Mouse (Mus musculus) lung, postnatal 25 days (tissue): ENCODE measurements around the gene Rfc1.
"Not testable (repeated sequence)": the region's sequence is repeated elsewhere in the genome, so short reads cannot be mapped to it uniquely, and the experiment has no call there.

Experiments
- DNase-seq: peaks from one replicate; pipeline ENCODE4 v3.0.0; 2022; ENCODE audit warnings: low spot score

Rfc1 gene

DNA sequence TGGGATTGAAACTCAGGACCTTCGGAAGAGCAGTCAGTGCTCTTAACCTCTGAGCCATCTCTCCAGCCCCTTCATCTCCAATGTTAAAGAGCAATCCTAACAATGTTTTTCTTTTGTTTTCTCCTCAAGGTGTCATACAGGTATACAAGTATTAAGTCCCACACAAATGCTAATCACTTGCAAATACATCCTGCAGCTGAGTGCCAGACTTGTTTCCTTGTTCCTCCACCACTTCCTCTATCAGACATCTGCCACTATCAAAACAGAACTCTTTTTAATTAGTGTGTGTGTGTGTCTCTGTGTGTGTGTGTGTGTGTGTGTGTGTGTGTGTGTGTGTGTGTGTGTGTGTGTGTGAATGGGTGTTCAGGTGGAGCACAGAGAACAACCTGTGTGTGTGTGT, 35.8 kb downstream of the Rfc1 start:
- DNase-seq: not testable (repeated sequence)

- DNase-seq: no peak
Observed at GRCm38 (mm10) chr5:65298167-65298950, 37.1 kb downstream of the Rfc1 start.

GRCm38 (mm10) chr5:65294270-65294669, 41.2 kb downstream of the Rfc1 start:
- no peak for DNase-seq

- no peak for DNase-seq
Observed at GRCm38 (mm10) chr5:65293627-65294026, 41.8 kb downstream of the Rfc1 start.

- not testable (repeated sequence) for DNase-seq
Observed at GRCm38 (mm10) chr5:65289009-65289408, 46.5 kb downstream of the Rfc1 start.

GRCm38 (mm10) chr5:65287751-65288701, 47.4 kb downstream of the Rfc1 start:
- no peak for DNase-seq

DNA sequence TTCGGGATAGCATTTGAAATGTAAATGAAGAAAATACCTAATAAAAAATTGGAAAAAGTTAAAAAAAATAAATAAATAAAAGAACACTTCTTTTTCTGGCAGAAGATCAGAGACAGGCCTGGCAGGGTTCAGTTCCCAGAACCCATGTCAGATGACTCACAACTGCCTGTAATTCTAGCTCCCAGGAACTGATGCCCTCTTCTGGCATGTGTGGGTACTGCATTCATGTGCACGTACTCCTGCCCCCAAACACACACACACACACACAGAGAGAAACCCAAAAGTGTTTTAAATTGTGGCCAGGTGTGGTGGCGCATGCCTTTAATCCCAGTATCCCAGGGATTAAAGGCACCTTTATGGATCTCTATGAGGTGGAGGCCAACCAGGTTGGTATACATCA, 51.3 kb downstream of the Rfc1 start:
- no peak for DNase-seq

GRCm38 (mm10) chr5:65281216-65281615, 54.3 kb downstream of the Rfc1 start:
- DNase-seq: no peak

GRCm38 (mm10) chr5:65279133-65279651, 56.3 kb downstream of the Rfc1 start:
- peak; percentile 56 for DNase-seq

GRCm38 (mm10) chr5:65273966-65274365, 61.5 kb downstream of the Rfc1 start:
- no peak for DNase-seq

GRCm38 (mm10) chr5:65257910-65258505, 77.5 kb downstream of the Rfc1 start:
- no peak for DNase-seq

- no peak for DNase-seq
Observed at GRCm38 (mm10) chr5:65250185-65250855, 85.2 kb downstream of the Rfc1 start.

- DNase-seq: peak; percentile 47
Observed at GRCm38 (mm10) chr5:65247296-65247695, 88.2 kb downstream of the Rfc1 start.

GRCm38 (mm10) chr5:65242740-65243139, 92.7 kb downstream of the Rfc1 start:
- DNase-seq: no peak

- DNase-seq: no peak
Observed at GRCm38 (mm10) chr5:65231289-65232003, 104.0 kb downstream of the Rfc1 start.

GRCm38 (mm10) chr5:65224056-65224455, 111.4 kb downstream of the Rfc1 start:
- DNase-seq: no peak

GRCm38 (mm10) chr5:65221037-65221436, 114.4 kb downstream of the Rfc1 start:
- no peak for DNase-seq

GRCm38 (mm10) chr5:65217305-65218269, 117.9 kb downstream of the Rfc1 start:
- no peak for DNase-seq

- peak; percentile 31 for DNase-seq
Observed at GRCm38 (mm10) chr5:65213321-65213720, 122.1 kb downstream of the Rfc1 start.
